Mouse (Mus musculus) neural tube, embryonic 13.5 days (tissue): ENCODE measurements at regions not wholly inside any gene's neighbourhood (a gene's known extent, or its start where the extent isn't known, plus 50 kb on each side); places are given as distances from the start of the nearest gene placed in this dataset.

Experiments
- ATAC-seq: fragments of 200-750 bp; cut with Nextera tagmentation; 2 replicates; pipeline ENCODE4 v1.8.0; 2017; ENCODE audit warnings: low read depth, mild to moderate bottlenecking, moderate TSS enrichment, moderate library complexity
- H3K27ac ChIP-seq: fragments of 300-500 bp; sonication (generic); replicated peaks from 2 replicates; pipeline ENCODE4 v1.5.1; 2015; ENCODE audit warnings: moderate library complexity, mild to moderate bottlenecking, inconsistent platforms
- H3K27me3 ChIP-seq: fragments of 300-500 bp; sonication (generic); 2 replicates; pipeline ENCODE4 v1.6.1; 2015; ENCODE audit warnings: mild to moderate bottlenecking, inconsistent platforms
- H3K36me3 ChIP-seq: fragments of 300-500 bp; sonication (generic); 2 replicates; pipeline ENCODE4 v1.6.1; 2015; ENCODE audit warnings: mild to moderate bottlenecking, inconsistent platforms
- H3K4me1 ChIP-seq: fragments of 300-500 bp; sonication (generic); replicated peaks from 2 replicates; pipeline ENCODE4 v1.6.1; 2015; ENCODE audit warnings: inconsistent platforms
- H3K4me2 ChIP-seq: fragments of 300-500 bp; sonication (generic); 2 replicates; pipeline ENCODE4 v1.6.1; 2015; ENCODE audit warnings: inconsistent platforms, mild to moderate bottlenecking, moderate library complexity
- H3K4me3 ChIP-seq: fragments of 300-500 bp; sonication (generic); 2 replicates; pipeline ENCODE4 v1.5.1; 2015; ENCODE audit warnings: mild to moderate bottlenecking, inconsistent platforms
- H3K9ac ChIP-seq: fragments of 300-500 bp; sonication (generic); 2 replicates; pipeline ENCODE4 v1.6.1; 2015; ENCODE audit warnings: moderate library complexity, mild to moderate bottlenecking, inconsistent platforms
- H3K9me3 ChIP-seq: fragments of 300-500 bp; sonication (generic); 2 replicates; pipeline ENCODE4 v1.6.1; 2016; ENCODE audit warnings: inconsistent platforms
- WGBS: fragments of 180-500 bp; shearing (Covaris S2); methylation state at CpG from one replicate; pipeline ENCODE4 v1.1.7; 2015; 5-methylcytosine and 5-hydroxymethylcytosine counted together

GRCm38 (mm10) chr8:17782650-17783049 is 1195.4 kb downstream of the Defb40 start:
- H3K27ac ChIP-seq: 0 out of 2 replicates have a peak overlapping the region, but pooled peaks have one; percentile 23
- no peaks in the 10 kb centered on the region for H3K36me3 ChIP-seq
- 0 out of 2 replicates have a peak, but pooled peaks cover 4% of the 10 kb centered on the region for H3K9me3 ChIP-seq
- no peak overlapping the region for H3K9ac ChIP-seq
- WGBS: 18% methylated on average over 1 of the region's 1 CpGs
- H3K4me3 ChIP-seq: no peak overlapping the region
- H3K4me1 ChIP-seq: peaks cover 15% of the 10 kb centered on the region; the same call in 1 of the 2 replicates
- H3K27me3 ChIP-seq: no peaks in the 10 kb centered on the region
- ATAC-seq: no peak
- H3K4me2 ChIP-seq: no peak overlapping the region

DNA sequence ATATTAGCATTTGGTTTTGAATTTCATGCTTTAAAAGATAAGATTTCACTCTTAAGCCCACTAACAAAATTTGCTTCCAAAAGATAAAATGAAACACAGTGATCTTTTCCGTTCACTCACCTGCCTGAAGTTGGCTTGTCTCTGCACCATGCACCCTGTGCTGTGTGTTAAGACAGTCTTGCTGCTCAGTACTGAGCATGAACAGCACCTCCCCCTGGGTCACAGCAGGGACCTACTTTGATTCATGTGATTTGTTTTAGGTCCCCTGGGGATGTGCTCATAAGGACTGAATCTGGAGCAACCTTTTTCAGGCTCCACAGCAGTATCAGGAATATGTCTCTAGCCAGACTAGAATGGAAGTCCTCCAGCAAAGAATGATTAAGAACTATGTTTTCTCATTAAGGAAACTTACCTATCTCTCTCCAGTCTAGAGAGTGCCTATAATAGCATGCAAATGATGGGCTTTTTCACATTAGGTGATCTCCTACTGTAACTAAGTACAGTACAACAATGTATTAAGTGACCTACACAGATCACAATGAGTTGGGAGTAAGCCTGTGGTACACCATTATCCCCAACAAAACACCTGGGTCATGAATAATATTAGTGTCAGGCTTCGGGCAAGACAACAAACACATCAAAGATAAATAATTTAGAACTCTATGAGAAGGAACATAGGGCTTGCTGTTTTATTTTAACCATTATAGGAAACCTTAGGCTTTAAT is 1196.3 kb downstream of the Defb40 start:
- H3K9me3 ChIP-seq: 0 out of 2 replicates have a peak, but pooled peaks cover 4% of the 10 kb centered on the region
- 51% methylated on average over 2 of the region's 2 CpGs for WGBS
- ATAC-seq: peak; percentile 67

DNA sequence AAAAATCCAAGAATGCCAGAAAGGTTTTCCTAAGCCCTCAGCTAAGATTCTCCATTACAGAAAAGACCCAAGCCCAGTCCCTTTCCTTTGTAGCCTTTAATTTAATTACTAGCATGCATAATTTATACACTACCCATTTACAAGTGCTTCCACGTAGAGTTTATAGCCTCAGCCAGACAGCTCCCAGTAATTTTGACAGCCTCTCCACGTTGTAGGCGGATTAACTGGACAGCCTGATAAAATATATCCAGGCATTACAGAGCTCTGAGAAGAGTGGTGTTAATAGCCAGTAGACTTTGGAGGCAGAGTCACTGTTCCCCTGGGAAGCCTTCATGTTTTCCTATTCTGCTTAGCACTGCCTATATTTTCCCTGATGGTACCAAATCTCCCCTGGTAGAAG is 1202.6 kb downstream of the Defb40 start:
- H3K9me3 ChIP-seq: 0 out of 2 replicates have a peak, but pooled peaks cover 4% of the 10 kb centered on the region
- no peak overlapping the region for H3K4me3 ChIP-seq
- peaks cover 12% of the 10 kb centered on the region for H3K4me1 ChIP-seq
- H3K9ac ChIP-seq: no peak overlapping the region
- peak overlapping the region; percentile 71 for H3K27ac ChIP-seq
- H3K27me3 ChIP-seq: no peaks in the 10 kb centered on the region
- H3K4me2 ChIP-seq: no peak overlapping the region
- H3K36me3 ChIP-seq: no peaks in the 10 kb centered on the region
- WGBS: 11% methylated on average over 3 of the region's 3 CpGs
- peak; percentile 88 for ATAC-seq

More for the DNA sequence above, 1196.3 kb downstream of the Defb40 start:
- Histone ChIP-seq H3K4me3 (no peak overlapping the region), H3K36me3 (no peaks in the 10 kb centered on the region), H3K27ac (0 out of 2 replicates have a peak overlapping the region, but pooled peaks have one; percentile 23), H3K4me1 (peaks cover 15% of the 10 kb centered on the region; the same call in 1 of the 2 replicates), H3K4me2 (no peak overlapping the region), H3K9ac (no peak overlapping the region), H3K27me3 (no peaks in the 10 kb centered on the region)

DNA sequence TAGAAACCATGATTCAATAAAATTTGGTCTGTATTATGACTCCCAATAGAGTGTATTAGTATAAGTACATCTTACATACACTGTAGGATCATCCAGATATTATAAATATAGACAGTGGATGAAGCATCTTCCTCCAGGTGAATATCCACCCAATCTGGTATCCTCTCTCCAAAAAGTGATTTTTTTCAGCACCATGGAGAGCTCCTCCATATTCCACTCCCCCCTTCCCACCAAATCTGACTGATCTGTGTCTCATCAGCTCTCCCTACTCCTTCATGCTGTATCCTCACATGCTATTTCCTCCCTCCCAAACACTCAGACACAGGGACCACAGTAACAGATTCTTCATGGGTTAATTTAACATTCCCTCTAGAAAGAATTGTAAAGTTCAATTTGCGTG is 1204.7 kb downstream of the Defb40 start:
- Histone ChIP-seq H3K4me3 (no peak overlapping the region), H3K36me3 (no peaks in the 10 kb centered on the region), H3K9me3 (no peaks in the 10 kb centered on the region), H3K27me3 (no peaks in the 10 kb centered on the region), H3K4me2 (no peak overlapping the region), H3K27ac (no peak overlapping the region), H3K4me1 (peaks cover 12% of the 10 kb centered on the region), H3K9ac (no peak overlapping the region)
- 82% methylated on average over 1 of the region's 1 CpGs for WGBS
- ATAC-seq: no peak

GRCm38 (mm10) chr8:17767441-17768007 is 1210.5 kb downstream of the Defb40 start:
- H3K36me3 ChIP-seq: no peaks in the 10 kb centered on the region
- no peak overlapping the region for H3K4me3 ChIP-seq
- H3K9me3 ChIP-seq: no peaks in the 10 kb centered on the region
- H3K9ac ChIP-seq: no peak overlapping the region
- H3K27ac ChIP-seq: no peak overlapping the region
- no peak for ATAC-seq
- 95% methylated on average over 5 of the region's 5 CpGs for WGBS
- H3K27me3 ChIP-seq: no peaks in the 10 kb centered on the region
- no peak overlapping the region for H3K4me2 ChIP-seq
- no peaks in the 10 kb centered on the region for H3K4me1 ChIP-seq

- Histone ChIP-seq H3K9ac (no peak overlapping the region), H3K4me1 (no peaks in the 10 kb centered on the region), H3K4me3 (no peak overlapping the region), H3K36me3 (no peaks in the 10 kb centered on the region), H3K9me3 (no peaks in the 10 kb centered on the region), H3K27me3 (no peaks in the 10 kb centered on the region), H3K27ac (no peak overlapping the region), H3K4me2 (no peak overlapping the region)
- 86% methylated on average over 3 of the region's 3 CpGs for WGBS
- ATAC-seq: no peak
These were observed 1253.4 kb downstream of the Defb40 start for GRCm38 (mm10) chr8:17724672-17725071.

DNA sequence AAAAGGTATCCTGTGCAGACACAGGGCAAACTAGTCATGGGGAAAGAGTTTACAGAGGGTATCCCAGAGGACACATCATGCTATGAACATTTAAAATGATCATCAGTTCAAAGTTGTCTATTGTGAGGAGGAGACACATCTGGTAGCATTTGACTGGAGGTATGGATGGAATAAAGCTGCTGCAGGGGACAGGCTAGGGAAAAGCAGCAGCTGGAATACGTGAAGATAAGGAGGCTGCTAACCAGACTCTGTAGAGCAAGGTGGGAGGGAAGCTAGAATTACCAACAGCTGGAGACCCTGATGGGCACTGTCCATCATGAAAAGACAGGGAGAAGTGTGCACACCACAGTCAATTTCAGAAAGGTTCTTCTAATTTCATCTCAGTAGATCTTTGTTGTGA is 1268.9 kb downstream of the Defb40 start:
- ATAC-seq: no peak
- Histone ChIP-seq H3K27me3 (no peaks in the 10 kb centered on the region), H3K4me3 (no peak overlapping the region), H3K4me2 (no peak overlapping the region), H3K9ac (no peak overlapping the region), H3K4me1 (no peaks in the 10 kb centered on the region), H3K9me3 (no peaks in the 10 kb centered on the region), H3K36me3 (no peaks in the 10 kb centered on the region), H3K27ac (no peak overlapping the region)
- WGBS: 58% methylated on average over 1 of the region's 1 CpGs

- no peak for ATAC-seq
- Histone ChIP-seq H3K27ac (no peak overlapping the region), H3K36me3 (no peaks in the 10 kb centered on the region), H3K9ac (no peak overlapping the region), H3K4me2 (no peak overlapping the region), H3K4me1 (no peaks in the 10 kb centered on the region), H3K27me3 (no peaks in the 10 kb centered on the region), H3K9me3 (no peaks in the 10 kb centered on the region), H3K4me3 (no peak overlapping the region)
- WGBS: 67% methylated on average over 4 of the region's 4 CpGs
These were observed 1269.6 kb downstream of the Defb40 start for GRCm38 (mm10) chr8:17708409-17708808.

GRCm38 (mm10) chr8:17704289-17704688 is 1273.8 kb downstream of the Defb40 start:
- 46% methylated on average over 1 of the region's 1 CpGs for WGBS
- Histone ChIP-seq H3K27ac (no peak overlapping the region), H3K4me1 (no peaks in the 10 kb centered on the region), H3K9ac (no peak overlapping the region), H3K36me3 (no peaks in the 10 kb centered on the region), H3K9me3 (no peaks in the 10 kb centered on the region), H3K4me2 (no peak overlapping the region), H3K27me3 (no peaks in the 10 kb centered on the region), H3K4me3 (no peak overlapping the region)
- 0 out of 2 replicates have a peak, but pooled peaks have one; percentile 36 for ATAC-seq

DNA sequence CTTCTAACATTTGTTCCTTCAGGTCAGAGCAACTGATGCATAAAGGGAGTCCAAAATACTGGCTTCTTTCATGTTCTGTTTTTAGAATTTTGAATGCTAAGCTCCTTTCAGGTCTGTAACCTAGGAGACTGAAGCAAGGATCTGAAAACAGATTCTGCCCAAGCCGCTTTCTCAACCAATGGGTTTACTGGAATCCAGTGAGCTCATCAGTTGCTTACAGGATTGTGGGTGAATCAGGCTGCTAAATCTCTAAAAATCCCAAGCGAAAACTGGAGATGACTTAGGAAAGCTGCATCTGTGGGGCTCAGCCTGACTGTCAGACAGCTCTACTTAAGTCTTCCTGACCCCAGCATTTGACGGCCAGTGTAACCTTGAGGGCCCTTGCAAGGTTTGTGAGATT is 1277.7 kb downstream of the Defb40 start:
- Histone ChIP-seq H3K27ac (no peak overlapping the region), H3K9ac (no peak overlapping the region), H3K4me2 (no peak overlapping the region), H3K9me3 (no peaks in the 10 kb centered on the region), H3K27me3 (no peaks in the 10 kb centered on the region), H3K4me1 (no peaks in the 10 kb centered on the region), H3K36me3 (no peaks in the 10 kb centered on the region), H3K4me3 (no peak overlapping the region)
- WGBS: 80% methylated on average over 3 of the region's 3 CpGs
- ATAC-seq: no peak

GRCm38 (mm10) chr8:17690074-17690848 is 1287.8 kb downstream of the Defb40 start:
- WGBS: 81% methylated on average over 4 of the region's 4 CpGs
- no peak overlapping the region for H3K9ac ChIP-seq

GRCm38 (mm10) chr8:17689641-17690040 is 1288.4 kb downstream of the Defb40 start:
- H3K27ac ChIP-seq: no peak overlapping the region
- WGBS: 96% methylated on average over 3 of the region's 3 CpGs
- no peak overlapping the region for H3K9ac ChIP-seq
- no peak for ATAC-seq
- H3K9me3 ChIP-seq: no peaks in the 10 kb centered on the region
- H3K27me3 ChIP-seq: no peaks in the 10 kb centered on the region
- H3K36me3 ChIP-seq: no peaks in the 10 kb centered on the region
- H3K4me2 ChIP-seq: no peak overlapping the region
- H3K4me1 ChIP-seq: no peaks in the 10 kb centered on the region
- no peak overlapping the region for H3K4me3 ChIP-seq

More at GRCm38 (mm10) chr8:17690074-17690848, 1287.8 kb downstream of the Defb40 start:
- H3K4me1 ChIP-seq: no peaks in the 10 kb centered on the region
- no peak overlapping the region for H3K4me3 ChIP-seq
- no peak overlapping the region for H3K4me2 ChIP-seq
- no peaks in the 10 kb centered on the region for H3K36me3 ChIP-seq
- ATAC-seq: no peak
- H3K27ac ChIP-seq: no peak overlapping the region
- H3K9me3 ChIP-seq: no peaks in the 10 kb centered on the region
- no peaks in the 10 kb centered on the region for H3K27me3 ChIP-seq
